Mouse (Mus musculus) cerebellum, adult 2 months (tissue): ENCODE data around the gene Jkamp.

ENCODE experiments used
- CTCF ChIP-seq: fragments of 200-500 bp; IDR thresholded peaks from 2 replicates; pipeline ENCODE4 v1.5.1; 2011; ENCODE audit warnings: low read depth, mild to moderate bottlenecking, control low read depth, low read length, moderate library complexity, borderline replicate concordance; ENCODE audit not compliant: insufficient read depth
- POLR2A ChIP-seq: fragments of 200-500 bp; IDR thresholded peaks from 2 replicates; pipeline ENCODE4 v1.6.1; 2011; ENCODE audit warnings: low read length, control low read depth, borderline replicate concordance; ENCODE audit not compliant: insufficient read depth

- TF ChIP-seq POLR2A (no peak), CTCF (no peak)
Observed at GRCm38 (mm10) chr12:72053851-72054250, 31.5 kb upstream of the Jkamp start.
